Mouse (Mus musculus): ENCODE results near the gene Gm3233.

DNA sequence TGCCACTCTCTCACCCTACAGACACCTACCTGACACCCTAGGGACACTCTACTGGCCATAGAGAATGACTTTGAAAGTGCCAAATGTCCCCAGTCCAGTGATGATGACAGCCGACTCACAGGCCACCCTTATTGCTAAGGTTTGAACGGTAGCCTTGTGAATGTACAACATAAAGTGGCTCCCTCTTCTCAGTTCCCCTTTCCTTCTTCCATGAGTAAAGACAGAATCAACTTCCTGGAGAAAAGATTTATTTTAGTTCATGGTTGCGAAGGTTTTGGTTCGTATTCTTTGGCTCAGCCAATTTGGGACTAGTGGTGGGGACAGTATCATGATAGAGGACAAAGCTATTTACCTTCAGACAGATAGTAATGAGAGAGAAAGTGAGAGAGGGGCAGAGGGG lies 20.6 kb downstream of the Gm3233 start:
- TF ChIP-seq CTCF (IDR thresholded peaks at IDR 0.05; ENCODE audit: insufficient read depth, low read depth, low read length) (no peak), POLR2A (IDR thresholded peaks at IDR 0.05; ENCODE audit: insufficient read depth, low read depth, low read length) (no peak)
